Mouse (Mus musculus) E14TG2a.4 (cell line): ENCODE data around the gene Olfr524.

Experiments used
- CTCF ChIP-seq: conservative IDR thresholded peaks from 2 replicates; pipeline ENCODE4 v1.5.1; 2014; ENCODE audit warnings: low read length
- POU5F1 ChIP-seq: IDR thresholded peaks from 2 replicates; pipeline ENCODE4 v1.6.1; 2014; ENCODE audit warnings: low read length, borderline replicate concordance

DNA sequence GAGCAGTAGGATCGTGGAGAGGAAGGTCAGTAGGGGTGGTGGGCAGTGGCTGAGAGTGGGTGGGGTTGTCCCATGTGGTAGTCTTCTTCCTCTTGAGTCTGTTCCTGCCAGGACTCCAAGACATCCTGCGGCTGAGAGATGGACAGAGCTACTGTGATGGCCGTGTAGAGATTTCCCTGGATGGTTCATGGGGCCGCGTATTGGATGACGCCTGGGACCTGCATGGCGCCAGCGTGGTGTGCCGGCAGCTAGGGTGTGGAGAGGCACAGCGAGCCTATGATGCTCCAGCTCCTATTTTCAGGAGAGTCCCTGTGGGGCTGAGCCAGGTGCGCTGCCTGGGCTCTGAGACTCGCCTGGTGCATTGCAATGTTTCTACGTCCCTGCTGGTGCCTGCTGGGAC is 18.4 kb upstream of the Olfr524 start:
- TF ChIP-seq CTCF (no peak), POU5F1 (no peak)
